Mouse (Mus musculus) CH12F3 (cell line): ENCODE results near the gene Ppm1j.

ENCODE experiments used
- in situ Hi-C: fragments of 300-500 bp; cut with MboI; formaldehyde crosslinking; loops from 2 replicates; pipeline ENCODE4 v1.14.3; 2020; ENCODE audit warnings: low sequenced_read_pairs

The Ppm1j gene

DNA sequence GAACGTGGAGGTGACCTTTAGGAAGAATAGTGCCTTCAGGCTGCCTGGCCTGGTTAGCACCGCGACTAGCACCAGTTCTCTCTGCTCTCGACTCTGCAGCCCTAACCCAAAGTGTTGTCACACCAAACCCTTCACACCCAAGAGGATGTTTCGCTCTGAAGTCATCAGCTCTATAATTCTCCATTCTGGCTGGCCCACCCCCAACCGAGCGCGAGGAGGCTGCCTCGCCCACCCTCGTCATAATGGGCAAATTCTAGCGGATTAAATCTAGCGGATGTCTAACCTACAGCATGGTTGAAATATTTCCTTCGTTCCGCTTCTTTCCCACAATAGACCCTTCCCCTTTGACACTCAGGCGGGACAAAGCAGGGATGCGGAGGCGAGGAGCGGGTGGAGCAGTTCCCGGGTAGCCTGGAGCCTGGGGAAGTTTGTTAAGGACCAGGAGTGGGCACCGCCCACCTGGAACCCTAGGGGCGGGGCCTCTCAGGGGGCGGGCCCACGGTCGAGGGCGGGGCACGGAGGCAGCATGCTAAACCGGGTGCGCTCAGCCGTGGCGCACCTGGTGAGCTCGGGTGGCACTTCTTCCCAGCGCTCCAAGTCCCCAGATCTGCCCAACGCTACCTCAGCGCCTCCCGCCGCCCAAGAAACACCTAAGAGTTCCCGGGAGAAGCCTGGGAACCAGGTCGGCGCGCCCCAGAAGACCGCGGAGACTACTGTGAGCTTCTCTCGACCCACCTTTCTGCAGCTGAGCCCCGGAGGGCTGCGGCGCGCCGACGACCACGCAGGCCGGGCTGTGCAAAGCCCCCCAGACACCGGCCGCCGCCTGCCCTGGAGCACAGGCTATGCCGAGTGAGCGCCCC lies at the start of gene Ppm1j:
Gene Ppm1j, plus strand, starts transcription at position 496 of the 860 bp plus-strand sequence.
- in situ Hi-C loops: no loop called here

DNA sequence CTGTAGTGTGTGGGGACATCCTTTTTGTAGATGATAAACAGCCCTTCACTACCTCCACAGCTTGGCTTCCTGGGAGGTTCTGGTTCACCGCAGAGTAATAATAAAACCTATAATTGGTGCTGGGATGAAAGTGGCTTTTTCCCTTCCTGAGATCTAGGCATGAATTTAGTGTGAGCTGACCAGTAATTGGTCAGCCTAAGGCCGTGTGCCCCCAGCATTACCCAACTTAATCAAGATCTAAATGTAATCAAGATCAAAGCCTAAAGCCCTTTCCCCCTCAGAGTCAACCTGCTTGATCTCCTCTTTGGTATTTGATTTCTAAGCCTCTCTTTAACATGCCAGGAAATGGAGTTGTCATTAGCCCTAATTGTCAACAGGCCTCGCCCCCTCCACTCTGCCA lies 47.9 kb upstream of the Ppm1j start:
- in situ Hi-C loops: no loop called here

DNA sequence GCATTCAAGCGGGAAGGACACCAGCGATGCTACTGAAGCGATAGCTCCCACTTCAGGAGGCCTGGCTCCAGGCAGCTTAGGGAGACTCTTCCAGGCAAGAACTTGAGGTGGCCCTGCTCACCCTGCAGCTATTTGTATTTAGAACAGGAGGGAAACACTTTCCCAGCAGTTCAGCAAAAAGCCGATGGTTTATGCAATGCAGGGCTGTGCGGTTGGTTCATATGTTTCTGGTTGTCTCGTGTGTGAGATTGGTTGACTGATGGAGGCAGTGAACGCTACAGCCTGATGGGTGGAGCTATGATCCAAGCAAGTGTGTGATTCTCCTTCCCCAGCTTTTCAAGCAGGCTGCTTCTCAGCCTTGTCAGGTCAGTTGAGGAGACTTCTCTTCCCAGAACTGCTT lies 46.2 kb upstream of the Ppm1j start:
- in situ Hi-C loops: no loop called here

DNA sequence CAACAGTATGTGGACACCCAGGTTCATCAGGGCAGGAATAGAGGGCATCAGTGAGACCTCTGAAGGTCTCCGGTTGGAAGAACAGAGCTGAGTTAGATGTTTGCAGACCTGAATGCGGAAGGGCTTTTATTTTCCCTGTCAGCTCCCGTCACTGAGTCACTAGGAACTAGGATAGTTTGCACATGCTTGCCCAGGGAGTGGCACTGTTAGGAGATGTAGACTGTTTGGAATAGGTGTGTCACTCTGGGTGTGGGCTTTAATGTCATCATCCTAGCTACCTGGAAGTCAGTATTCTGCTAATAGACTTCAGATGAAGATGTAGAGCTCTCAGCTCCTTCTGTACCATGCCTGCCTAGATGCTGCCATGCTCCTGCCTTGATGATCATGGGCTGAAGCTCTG lies 38.9 kb upstream of the Ppm1j start:
- in situ Hi-C loops: no loop called here

DNA sequence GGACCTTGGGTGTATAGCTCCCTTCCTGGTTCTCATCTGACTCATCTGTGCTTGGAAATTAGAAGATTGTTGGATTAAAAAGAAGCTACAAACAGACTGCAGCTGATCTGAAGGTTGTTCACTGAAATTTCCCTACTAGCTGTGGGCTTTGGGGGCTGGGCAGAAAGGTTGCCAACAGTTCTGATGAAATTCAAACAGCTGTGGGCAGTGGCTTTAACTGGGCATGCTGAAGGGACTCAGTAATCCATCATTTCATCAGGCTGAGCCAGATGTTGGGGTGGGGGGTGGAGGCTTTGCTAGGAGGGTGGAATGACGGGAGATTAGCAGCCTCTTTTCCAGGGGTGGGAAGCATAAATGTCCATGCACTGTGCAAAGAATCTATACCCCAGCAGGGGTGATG lies 37.7 kb upstream of the Ppm1j start:
- in situ Hi-C loops: no loop called here

DNA sequence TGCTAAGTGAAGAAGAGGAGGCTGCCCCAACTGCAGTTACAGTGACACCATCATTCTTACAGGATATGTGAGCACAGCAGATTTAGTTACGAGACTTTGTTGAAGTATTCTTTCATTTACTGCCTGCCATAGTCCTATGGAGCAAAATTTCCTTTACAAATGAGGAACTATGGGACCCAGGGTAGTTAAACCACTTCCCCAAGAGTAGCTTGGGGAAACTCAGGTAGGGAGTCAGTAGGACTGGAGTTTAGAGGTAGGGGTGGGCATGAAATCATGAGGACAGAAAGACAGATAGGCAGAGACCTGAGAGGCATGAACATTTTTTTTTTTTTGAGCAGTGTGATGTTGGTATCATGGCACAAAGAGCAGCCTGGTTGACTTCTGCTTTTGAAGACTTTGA lies 37.0 kb upstream of the Ppm1j start:
- in situ Hi-C loops: no loop called here

DNA sequence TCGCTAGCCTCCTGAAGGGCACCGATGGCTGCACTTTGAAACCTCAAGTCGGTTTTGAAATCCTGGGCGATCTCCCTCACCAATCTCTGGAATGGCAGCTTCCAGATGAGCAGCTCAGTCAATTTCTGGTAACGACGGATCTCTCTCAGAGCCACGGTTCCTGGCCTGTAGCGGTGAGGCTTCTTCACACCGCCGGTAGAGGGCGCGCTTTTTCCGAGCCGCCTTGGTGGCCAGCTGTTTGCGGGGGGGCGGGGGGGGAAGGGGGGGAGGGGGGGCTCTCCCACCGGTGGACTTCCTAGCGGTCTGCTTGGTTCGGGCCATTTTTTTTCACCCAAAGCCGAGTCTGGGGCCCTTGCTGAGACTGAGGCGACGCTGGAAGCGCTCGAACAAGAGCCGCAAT lies 28.0 kb upstream of the Ppm1j start:
- in situ Hi-C loops: loop anchor here (25.0 kb wide), 1 partner anchor 309 kb away; the partner anchor contains the start of genes 4930564D02Rik and Cttnbp2nl

DNA sequence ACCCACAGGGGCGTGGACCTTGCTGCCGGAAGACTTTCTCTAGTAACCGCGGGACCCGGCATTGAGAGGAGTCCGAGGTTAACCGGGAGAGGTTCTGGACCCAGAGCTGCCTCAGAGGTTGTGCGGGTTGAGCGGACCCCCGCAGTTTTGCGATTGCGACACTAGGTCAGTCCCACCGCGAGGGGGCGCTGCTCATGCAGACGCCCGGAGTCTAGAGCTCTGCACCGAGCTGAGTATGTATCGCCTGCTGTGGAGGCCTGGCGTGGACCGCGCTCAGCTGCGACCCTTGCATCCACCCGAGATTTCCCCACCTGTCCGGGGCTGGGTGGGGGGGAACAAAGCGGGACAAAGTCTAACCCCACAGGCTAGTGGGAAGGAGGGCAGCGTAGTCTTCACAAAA lies 22.4 kb upstream of the Ppm1j start:
- in situ Hi-C loops: loop anchor here (25.0 kb wide), 1 partner anchor 304 kb away; the partner anchor contains the start of genes 4930564D02Rik and Cttnbp2nl

DNA sequence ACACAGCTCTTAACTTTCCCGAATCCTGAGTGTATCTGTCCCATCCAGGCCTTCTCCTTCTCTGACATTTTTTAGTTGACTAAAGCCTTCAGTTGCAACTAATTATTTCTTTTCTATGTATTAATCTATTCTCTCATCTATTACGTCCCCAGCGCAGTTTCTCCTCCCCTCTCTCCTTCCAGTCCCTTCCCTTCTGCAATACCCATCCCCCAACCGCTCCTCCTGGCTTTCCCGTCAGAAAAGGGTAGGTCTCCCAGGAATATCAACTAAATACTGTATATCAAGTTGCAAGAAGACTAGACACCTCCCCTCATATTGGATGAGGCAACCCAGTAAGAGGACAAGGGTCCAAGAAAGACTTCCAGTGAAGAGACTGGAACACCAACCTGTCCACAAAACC lies 22.0 kb upstream of the Ppm1j start:
- in situ Hi-C loops: loop anchor here (25.0 kb wide), 1 partner anchor 303 kb away; the partner anchor contains the start of genes 4930564D02Rik and Cttnbp2nl

DNA sequence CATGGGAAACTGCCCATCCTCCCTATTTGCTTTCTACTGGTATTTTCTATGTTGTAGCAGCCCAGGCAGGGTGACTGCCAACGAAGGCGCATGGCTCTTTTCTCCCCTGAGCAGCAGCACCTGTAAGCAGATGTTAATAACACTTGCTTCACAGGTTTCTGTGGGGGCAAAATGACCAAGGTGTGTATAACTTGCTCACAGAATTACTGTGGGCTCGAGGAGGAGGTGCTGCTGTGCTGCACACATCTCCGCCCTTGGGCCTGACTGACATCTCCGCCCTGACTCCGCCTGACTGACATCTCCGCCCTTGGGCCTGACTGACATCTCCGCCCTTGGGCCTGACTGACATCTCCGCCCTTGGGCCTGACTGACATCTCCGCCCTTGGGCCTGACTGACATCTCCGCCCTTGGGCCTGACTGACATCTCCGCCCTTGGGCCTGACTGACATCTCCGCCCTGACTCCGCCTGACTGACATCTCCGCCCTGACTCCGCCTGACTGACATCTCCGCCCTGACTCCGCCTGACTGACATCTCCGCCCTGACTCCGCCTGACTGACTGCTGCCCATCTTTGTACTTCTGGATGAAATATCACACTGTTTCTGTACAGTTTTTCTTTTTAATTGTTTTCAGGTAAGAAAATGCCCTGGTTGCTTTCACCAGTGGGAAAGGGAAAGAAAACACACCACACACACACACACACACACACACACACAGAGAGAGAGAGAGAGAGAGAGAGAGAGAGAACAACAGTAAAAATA lies 18.6 kb upstream of the Ppm1j start:
- in situ Hi-C loops: loop anchor here (25.0 kb wide), 1 partner anchor 300 kb away; the partner anchor contains the start of genes 4930564D02Rik and Cttnbp2nl

DNA sequence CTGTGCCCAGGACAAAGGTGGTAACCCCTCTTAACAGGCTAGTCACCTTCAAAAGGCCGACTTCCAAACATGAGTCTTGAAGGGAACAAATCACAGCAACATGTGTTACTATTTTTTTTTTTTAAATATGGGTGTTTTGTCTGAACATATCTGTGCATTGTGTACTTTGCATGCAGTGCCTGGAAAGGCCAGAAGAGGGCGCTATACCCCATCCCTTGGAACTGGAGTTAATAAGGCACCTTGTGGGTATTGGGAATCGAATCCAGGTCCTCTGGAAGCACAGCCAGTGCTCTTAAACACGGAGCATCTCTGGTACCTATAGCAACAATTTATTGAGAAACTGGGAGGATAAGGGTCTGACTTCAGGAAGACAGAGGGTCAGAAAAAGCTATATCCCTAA lies 15.8 kb upstream of the Ppm1j start:
- in situ Hi-C loops: loop anchor here (25.0 kb wide), 1 partner anchor 297 kb away; the partner anchor contains the start of genes 4930564D02Rik and Cttnbp2nl

DNA sequence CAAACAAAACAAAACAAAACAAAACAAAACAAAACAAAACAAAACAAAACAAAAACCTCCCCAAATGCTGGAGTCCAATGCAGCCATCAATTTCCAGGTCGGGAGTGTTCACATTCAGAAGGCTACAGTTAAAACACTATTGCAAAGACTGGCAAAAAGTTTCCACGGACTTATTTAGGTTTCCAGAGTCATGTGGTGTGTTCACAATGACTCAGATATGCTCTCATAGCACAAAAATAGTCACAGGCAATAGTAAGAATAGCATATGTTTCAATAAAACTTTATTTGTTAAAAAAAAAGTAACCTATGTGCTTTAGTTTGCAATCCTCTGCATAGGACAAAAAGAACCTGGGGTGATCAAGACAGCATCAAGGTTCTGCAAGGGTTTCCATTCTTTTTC lies 13.7 kb upstream of the Ppm1j start:
- in situ Hi-C loops: loop anchor here (25.0 kb wide), 1 partner anchor 295 kb away; the partner anchor contains the start of genes 4930564D02Rik and Cttnbp2nl

DNA sequence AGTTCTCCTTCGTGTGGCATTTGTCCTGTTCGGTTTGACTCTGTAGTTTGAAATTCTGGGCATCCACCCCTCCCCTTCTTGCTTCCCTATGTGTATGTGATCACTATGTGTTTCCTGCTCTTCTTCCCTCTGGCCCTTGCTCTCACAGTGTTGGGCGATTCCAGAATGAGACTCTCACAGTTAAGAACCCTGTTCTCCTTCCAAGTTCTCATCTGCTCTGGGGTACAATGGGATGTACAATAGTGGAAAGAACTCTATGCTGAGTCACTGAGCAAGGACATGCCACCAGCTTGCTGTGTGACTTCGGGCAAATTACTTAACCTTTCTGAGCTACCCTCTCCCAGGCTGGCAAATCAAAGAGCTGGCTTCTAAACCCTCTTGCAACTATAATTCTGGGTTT lies 13.1 kb upstream of the Ppm1j start:
- in situ Hi-C loops: loop anchor here (25.0 kb wide), 1 partner anchor 295 kb away; the partner anchor contains the start of genes 4930564D02Rik and Cttnbp2nl

DNA sequence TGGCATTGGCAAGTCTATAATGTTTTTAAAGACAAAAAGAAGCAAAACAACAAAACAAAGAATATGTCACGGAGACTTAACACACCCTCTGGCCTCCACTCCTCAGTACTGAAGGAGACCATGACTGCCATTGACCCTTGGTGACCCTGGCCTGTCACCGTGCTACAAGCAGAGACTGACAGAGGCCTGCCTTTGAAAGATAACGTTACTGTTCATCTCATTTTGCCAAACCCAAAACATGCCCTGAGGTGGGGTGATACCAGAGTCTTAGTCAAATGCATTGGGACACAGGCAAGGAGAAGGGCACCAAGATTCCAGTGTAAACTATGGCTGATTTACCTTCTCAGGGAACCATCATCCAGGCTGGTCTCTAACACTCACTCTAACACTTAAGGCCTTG lies 11.7 kb upstream of the Ppm1j start:
- in situ Hi-C loops: loop anchor here (25.0 kb wide), 1 partner anchor 293 kb away; the partner anchor contains the start of genes 4930564D02Rik and Cttnbp2nl

DNA sequence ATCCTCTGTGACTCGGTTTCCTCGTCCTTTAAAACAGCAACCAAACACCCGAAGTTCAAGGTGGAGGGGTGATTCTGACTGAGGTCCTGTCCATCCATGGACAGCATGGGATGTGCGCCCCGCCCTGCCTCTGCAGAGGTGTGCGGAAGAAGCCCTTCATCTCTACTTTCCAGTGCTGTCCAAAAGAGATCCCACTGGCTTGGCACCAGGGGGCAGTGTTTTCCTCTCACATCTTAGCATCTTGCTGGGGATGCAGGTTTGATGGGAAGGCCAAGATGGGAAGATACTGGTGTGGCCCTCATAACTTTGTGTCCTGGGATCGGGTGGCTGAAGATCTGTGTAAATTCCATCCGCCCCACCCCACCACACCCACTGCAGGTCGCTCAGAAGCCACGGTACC lies 10.8 kb upstream of the Ppm1j start:
- in situ Hi-C loops: loop anchor here (25.0 kb wide), 1 partner anchor 292 kb away; the partner anchor contains the start of genes 4930564D02Rik and Cttnbp2nl

DNA sequence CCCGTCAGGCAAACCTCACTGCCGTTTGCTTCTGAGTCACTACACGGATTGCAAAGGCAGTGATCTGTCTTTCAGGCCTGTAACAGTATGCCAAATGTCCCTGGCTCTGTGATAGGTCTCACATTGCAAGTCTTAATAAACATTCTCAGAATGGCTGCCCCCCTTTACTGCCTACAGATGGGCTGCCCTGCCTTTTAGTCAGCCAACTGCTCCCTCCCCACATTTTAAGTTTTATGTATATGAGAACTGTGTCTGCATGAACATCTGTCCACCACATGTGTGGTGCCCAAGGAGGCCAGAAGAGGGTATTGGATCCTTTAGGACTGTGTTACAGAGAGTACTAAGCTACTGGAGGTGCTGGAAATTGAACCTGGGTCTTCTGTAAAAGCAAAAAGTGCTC lies 9.9 kb upstream of the Ppm1j start:
- in situ Hi-C loops: loop anchor here (25.0 kb wide), 1 partner anchor 291 kb away; the partner anchor contains the start of genes 4930564D02Rik and Cttnbp2nl

DNA sequence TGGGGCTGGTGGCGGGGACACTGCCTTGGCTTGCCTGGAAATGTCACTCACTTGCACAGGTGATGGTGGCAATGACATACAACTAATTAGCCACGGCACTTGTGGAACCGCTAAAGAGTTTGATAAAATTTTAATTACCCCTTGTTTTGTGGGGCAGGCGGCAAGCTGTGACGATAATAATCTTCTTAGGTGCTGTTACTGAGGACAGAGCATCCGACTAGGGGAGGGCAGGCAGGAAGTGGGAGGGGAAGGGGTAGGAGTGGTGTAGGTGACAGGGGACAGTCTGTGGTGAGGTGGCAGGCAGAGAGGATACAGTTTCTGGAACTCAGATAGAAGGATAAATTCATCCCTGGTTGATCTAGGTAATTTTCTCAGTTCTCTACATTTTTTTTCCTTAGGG lies 9.4 kb upstream of the Ppm1j start:
- in situ Hi-C loops: loop anchor here (25.0 kb wide), 1 partner anchor 291 kb away; the partner anchor contains the start of genes 4930564D02Rik and Cttnbp2nl

DNA sequence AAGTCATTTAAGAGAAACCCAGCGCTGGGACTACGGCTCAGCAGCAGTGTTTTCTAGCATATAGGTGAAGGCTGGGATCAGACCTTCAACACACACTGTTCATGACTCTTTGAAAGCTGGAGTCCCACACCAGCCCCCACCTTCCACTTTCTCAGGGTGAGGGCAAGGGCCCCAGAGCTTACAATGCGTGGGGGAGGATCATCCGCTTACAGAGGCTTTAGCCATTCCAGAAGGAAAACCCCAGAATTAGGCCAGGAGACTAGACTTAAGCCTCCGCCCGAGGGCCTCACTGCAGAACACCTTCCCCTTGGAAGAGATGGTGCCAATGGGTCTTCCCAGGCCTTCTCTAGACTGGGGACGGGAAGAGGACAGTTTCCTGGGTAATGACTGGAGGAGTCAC lies 7.6 kb upstream of the Ppm1j start:
- in situ Hi-C loops: loop anchor here (25.0 kb wide), 1 partner anchor 289 kb away; the partner anchor contains the start of genes 4930564D02Rik and Cttnbp2nl

DNA sequence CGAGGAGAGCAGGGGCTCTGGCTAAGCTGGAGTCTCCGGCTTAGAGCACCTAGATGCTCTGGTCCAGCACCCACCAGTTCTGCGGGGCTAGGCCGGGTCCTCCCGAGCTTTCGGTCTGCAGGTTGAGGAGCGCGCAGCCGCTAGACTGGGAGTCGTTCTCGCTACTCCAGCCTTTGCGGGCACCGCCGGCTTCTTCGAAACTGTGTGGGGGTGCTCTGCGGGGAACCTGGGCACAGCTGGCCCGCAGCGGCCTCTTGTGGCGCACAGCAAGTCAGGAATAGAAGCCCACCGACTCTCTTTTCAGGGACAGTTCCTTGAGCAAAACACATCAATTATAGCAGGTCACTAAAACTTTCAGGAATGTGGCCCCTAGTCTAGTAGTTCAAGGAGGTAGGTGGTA lies 3.5 kb upstream of the Ppm1j start:
- in situ Hi-C loops: no loop called here

DNA sequence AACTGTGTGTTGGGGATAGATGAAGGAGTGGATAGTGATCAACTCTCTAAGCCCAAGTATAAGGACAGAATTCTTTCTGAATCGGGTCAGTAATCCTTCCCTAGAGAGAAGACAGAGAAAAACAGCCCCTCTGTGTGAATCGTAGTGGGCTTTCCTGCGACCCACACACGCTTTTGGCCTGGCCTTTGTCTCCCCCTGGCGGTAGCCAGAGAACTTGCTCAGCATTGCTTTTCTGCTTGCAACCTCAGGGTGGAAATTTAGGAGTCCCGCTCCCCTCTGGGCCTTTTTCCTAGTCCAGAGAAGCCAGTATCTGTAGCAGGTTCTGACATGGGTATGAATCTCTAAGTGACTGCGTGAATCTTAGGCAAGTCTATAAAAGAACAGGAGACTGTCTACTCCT lies 907 bp upstream of the Ppm1j start:
- in situ Hi-C loops: no loop called here

DNA sequence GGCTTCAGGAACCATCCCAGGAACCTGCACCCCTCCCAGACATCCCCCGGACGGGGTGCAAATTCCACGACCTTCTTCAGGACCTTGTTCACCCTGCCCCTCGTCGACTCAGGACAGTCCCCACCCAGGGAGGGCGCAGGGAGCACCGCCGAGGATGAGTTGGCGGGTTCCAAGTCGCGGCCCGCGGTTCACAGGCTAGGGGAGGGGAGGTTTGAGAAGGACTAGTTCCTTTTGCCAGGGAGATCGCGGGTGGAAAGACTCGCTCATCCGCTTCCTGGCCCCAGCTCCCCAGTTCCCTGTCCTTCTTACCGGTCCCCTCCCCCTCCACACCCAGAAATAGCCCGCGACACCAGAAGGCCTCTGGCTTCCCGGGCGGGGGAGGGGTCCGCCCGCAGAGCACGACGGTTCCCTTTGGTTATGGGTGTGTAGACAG lies 631 bp downstream of the Ppm1j start, which contains the start of gene Fam19a3:
Gene Fam19a3, minus strand, starts transcription at position 370 of the 433 bp plus-strand sequence.
- in situ Hi-C loops: no loop called here
